ENCODE assay signal across 13 mouse cellular contexts in genomic region chr13:13966172-13966571, GRCm38 (mm10).
"Had no signal": no experiment of that assay in that cellular context is flagged by ENCODE, and none has a peak within 500 bp of the region (broad histone marks: within the 10 kb centered on the region; RNA-seq: fewer than 3 reads in every experiment).

No protein-coding gene starts in this region.

- H3K4me3 ChIP-seq: kidney, embryonic 15.5 days; limb, embryonic 13.5 days; midbrain, embryonic 15.5 days; neural tube, embryonic 12.5 days had no signal

- H3K4me2 ChIP-seq: kidney, embryonic 15.5 days; limb, embryonic 13.5 days; midbrain, embryonic 11.5 days; midbrain, embryonic 15.5 days; neural tube, embryonic 12.5 days had no signal

- H3K9ac ChIP-seq: kidney, embryonic 15.5 days; limb, embryonic 13.5 days; midbrain, embryonic 15.5 days; neural tube, embryonic 12.5 days had no signal

- DNase-seq: kidney, adult 18-20 months; kidney, postnatal 14 days; left cerebral cortex, postnatal 4 days; lung, adult 18-20 months; right cerebral cortex, postnatal 4 days; spleen, adult 18-20 months; thymus, adult 18-20 months; thymus, postnatal 14 days had no signal

- ATAC-seq: midbrain, embryonic 15.5 days had no signal

- H3K27me3 ChIP-seq: kidney, embryonic 15.5 days; limb, embryonic 13.5 days; midbrain, embryonic 15.5 days; neural tube, embryonic 12.5 days had no signal

- H3K9me3 ChIP-seq: kidney, embryonic 15.5 days; limb, embryonic 13.5 days; midbrain, embryonic 15.5 days; neural tube, embryonic 12.5 days had no signal

- H3K27ac ChIP-seq: kidney, embryonic 15.5 days; limb, embryonic 13.5 days; midbrain, embryonic 15.5 days; neural tube, embryonic 12.5 days had no signal

- H3K4me1 ChIP-seq: limb, embryonic 13.5 days; midbrain, embryonic 15.5 days; neural tube, embryonic 12.5 days had no signal
